Mouse (Mus musculus): ENCODE data around the gene Ppm1g. TPM values are rescaled to one million over a fixed set of nuclear protein-coding genes. Genes with fewer than 3 reads are reported as not detected.

The Ppm1g gene
- total and polyA plus RNA-seq, 3 experiments, result 96.9 to 366 (median 182) TPM

GRCm38 (mm10) chr5:31162462-31162861, 58.0 kb downstream of the Ppm1g start:
- no peak overlapping the region for H3K27ac ChIP-seq (ENCODE audit: insufficient read depth, low read depth)
- H3K4me1 ChIP-seq (ENCODE audit: control insufficient read depth in 1 of 2, insufficient read depth in 2 of 2), result no peaks in the 10 kb centered on the region
- peaks cover 6% of the 10 kb centered on the region; the same call in 1 of the 2 replicates for H3K79me2 ChIP-seq (replicated peaks; ENCODE audit: control insufficient read depth, extremely low read depth, insufficient read depth, poor library complexity, severe bottlenecking)
- no peak overlapping the region for H3K9ac ChIP-seq (ENCODE audit: insufficient read depth, low read depth)
- H3K27me3 ChIP-seq (replicated peaks), result no peaks in the 10 kb centered on the region
- no peaks in the 10 kb centered on the region for H3K9me3 ChIP-seq (replicated peaks; ENCODE audit: low read length)
- no peak for DNase-seq (ENCODE audit: extremely low read depth)
- in situ Hi-C loops (cut with MboI; ENCODE audit: low pct_ligation_motif_present, low pct_unique_long_range_greater_than_20kb, low sequenced_read_pairs), result no loop called here
- dilution Hi-C loops (cut with MboI; ENCODE audit: extremely low pct_ligation_motif_present, extremely low pct_unique_long_range_greater_than_20kb, low sequenced_read_pairs), result no loop called here
- H3K36me3 ChIP-seq (replicated peaks in 1 of 2; ENCODE audit: control insufficient read depth in 1 of 2, insufficient read depth in 1 of 2, low read length in 1 of 2), result peaks cover 71 to 96% of the 10 kb centered on the region in 2 experiments
- TF ChIP-seq ELF1 (IDR thresholded peaks at IDR 0.05; ENCODE audit: low read depth, low read length) (no peak), NELFE (IDR thresholded peaks at IDR 0.05; ENCODE audit: low read depth, low read length) (no peak), JUN (IDR thresholded peaks at IDR 0.05; ENCODE audit: insufficient read depth, low read depth, low read length) (no peak), PAX5 (IDR thresholded peaks at IDR 0.05; ENCODE audit: low read length) (no peak), USF2 (conservative IDR thresholded peaks at IDR 0.05; ENCODE audit: low read depth, low read length) (no peak), CHD1 (IDR thresholded peaks at IDR 0.05; ENCODE audit: low read depth, low read length) (no peak), CHD2 (IDR thresholded peaks at IDR 0.05; ENCODE audit: low read length) (no peak), ZC3H11A (IDR thresholded peaks at IDR 0.05; ENCODE audit: low read depth, low read length) (no peak)
- no peak overlapping the region for H3K4me3 ChIP-seq (replicated peaks in 1 of 3; ENCODE audit: low read depth in 2 of 3, low read length in 2 of 3, poor library complexity in 1 of 3)
- H3K4me2 ChIP-seq (ENCODE audit: insufficient read depth, low read depth, poor library complexity, severe bottlenecking), result no peak overlapping the region

- dilution Hi-C loops (cut with MboI; ENCODE audit: extremely low pct_ligation_motif_present, extremely low pct_unique_long_range_greater_than_20kb, low sequenced_read_pairs), result no loop called here
- TF ChIP-seq NELFE (IDR thresholded peaks at IDR 0.05; ENCODE audit: low read depth, low read length), result peak; percentile 78
- TF ChIP-seq IRF4 (IDR thresholded peaks at IDR 0.05; ENCODE audit: low read depth, low read length), result no peak
- peak; percentile 93 for TF ChIP-seq USF2 (conservative IDR thresholded peaks at IDR 0.05; ENCODE audit: low read depth, low read length)
- no peak for TF ChIP-seq SMC3 (IDR thresholded peaks at IDR 0.05; ENCODE audit: low read depth, low read length)
- TF ChIP-seq USF1 (IDR thresholded peaks at IDR 0.05; ENCODE audit: low read depth, low read length), result peak; percentile 94
- peak; percentile 97; the same call in 1 of the 2 replicates for TF ChIP-seq POLR2AphosphoS2 (IDR thresholded peaks at IDR 0.05; ENCODE audit: low read depth, low read length)
- peak; percentile 79; the same call in 1 of the 2 replicates for TF ChIP-seq MAX (IDR thresholded peaks at IDR 0.05; ENCODE audit: low read length)
- peak; percentile 83 for TF ChIP-seq NRF1 (IDR thresholded peaks at IDR 0.05; ENCODE audit: low read depth, low read length)
- peak; percentile 60; the same call in 1 of the 2 replicates for TF ChIP-seq TCF12 (IDR thresholded peaks at IDR 0.05; ENCODE audit: low read depth, low read length)
- peak; percentile 73 for TF ChIP-seq POLR2A (IDR thresholded peaks at IDR 0.05; ENCODE audit: low read depth, low read length)
- TF ChIP-seq SIN3A (IDR thresholded peaks at IDR 0.05; ENCODE audit: low read length), result peak; percentile 81
- no peak for TF ChIP-seq E2F4 (IDR thresholded peaks at IDR 0.05; ENCODE audit: insufficient replicate concordance, low read depth, low read length)
- peak; percentile 80 for TF ChIP-seq HCFC1 (IDR thresholded peaks at IDR 0.05; ENCODE audit: low read depth, low read length)
- no peak; the same call in 1 of the 2 replicates for TF ChIP-seq ETS1 (conservative IDR thresholded peaks at IDR 0.05; ENCODE audit: low read depth, low read length)
- TF ChIP-seq CHD2 (IDR thresholded peaks at IDR 0.05; ENCODE audit: low read length), result peak; percentile 36; the same call in 1 of the 2 replicates
- TF ChIP-seq EP300 (IDR thresholded peaks at IDR 0.05; ENCODE audit: low read length), result no peak
- TF ChIP-seq MXI1 (IDR thresholded peaks at IDR 0.05; ENCODE audit: low read depth, low read length), result peak; percentile 59
- TF ChIP-seq ELF1 (IDR thresholded peaks at IDR 0.05; ENCODE audit: low read depth, low read length), result peak; percentile 94
- peak; percentile 66; the same call in 1 of the 2 replicates for TF ChIP-seq ZMIZ1 (IDR thresholded peaks at IDR 0.05; ENCODE audit: low read depth, low read length)
- TF ChIP-seq BHLHE40 (IDR thresholded peaks at IDR 0.05; ENCODE audit: low read depth, low read length), result peak; percentile 99
- no peak for TF ChIP-seq GABPA (IDR thresholded peaks at IDR 0.05; ENCODE audit: insufficient replicate concordance, low read depth, low read length)
- no peak for TF ChIP-seq MAFK (IDR thresholded peaks at IDR 0.05; ENCODE audit: insufficient replicate concordance, low read length)
- TF ChIP-seq CTCF (conservative IDR thresholded peaks at IDR 0.05 in 1 of 2, IDR thresholded peaks at IDR 0.05 in 1 of 2; ENCODE audit: low read depth in 2 of 2, low read length in 2 of 2), result no peak
Observed at GRCm38 (mm10) chr5:31154152-31154553, 66.3 kb downstream of the Ppm1g start, which contains the start of gene Mpv17. TSS of gene Mpv17 (minus strand) at chr5:31154251.

More at GRCm38 (mm10) chr5:31154152-31154553, 66.3 kb downstream of the Ppm1g start, which contains the start of gene Mpv17:
- Histone ChIP-seq H3K36me3 (replicated peaks in 1 of 2; ENCODE audit: control insufficient read depth in 1 of 2, insufficient read depth in 1 of 2, low read length in 1 of 2) (peaks cover 31 to 66% of the 10 kb centered on the region in 2 experiments), H3K27ac (ENCODE audit: insufficient read depth, low read depth) (peak within 1 kb of the TSS; percentile 33; the same call in 1 of the 2 replicates), H3K79me2 (replicated peaks; ENCODE audit: control insufficient read depth, extremely low read depth, insufficient read depth, poor library complexity, severe bottlenecking) (no peaks in the 10 kb centered on the region), H3K4me1 (ENCODE audit: control insufficient read depth in 1 of 2, insufficient read depth in 2 of 2) (peaks cover 3 to 24% of the 10 kb centered on the region in 2 experiments; a peak in 2 of 4 replicates), H3K9me3 (replicated peaks; ENCODE audit: low read length) (no peaks in the 10 kb centered on the region), H3K4me2 (ENCODE audit: insufficient read depth, low read depth, poor library complexity, severe bottlenecking) (peak within 1 kb of the TSS; percentile 65), H3K4me3 (replicated peaks in 1 of 3; ENCODE audit: low read depth in 2 of 3, low read length in 2 of 3, poor library complexity in 1 of 3) (peak within 1 kb of the TSS; percentile 72 to 81 (median 73)), H3K27me3 (replicated peaks) (no peaks in the 10 kb centered on the region), H3K9ac (ENCODE audit: insufficient read depth, low read depth) (peak within 1 kb of the TSS; percentile 61)
- peak; percentile 86 for DNase-seq (ENCODE audit: extremely low read depth)
- in situ Hi-C loops (cut with MboI; ENCODE audit: low pct_ligation_motif_present, low pct_unique_long_range_greater_than_20kb, low sequenced_read_pairs), result no loop called here

All from CH12.LX (cell line).